Mouse (Mus musculus) spleen, adult 12 weeks (tissue): Measurements from ENCODE around the gene Ttf2.

Source experiments
- DNase-seq: peaks from one replicate; pipeline ENCODE4 v3.0.0; 2022; ENCODE audit warnings: low spot score

Ttf2 gene

GRCm38 (mm10) chr3:100911498-100912213 is 57.8 kb downstream of the Ttf2 start:
- no peak for DNase-seq

GRCm38 (mm10) chr3:100911026-100911425 is 58.4 kb downstream of the Ttf2 start:
- DNase-seq = no peak

- DNase-seq = no peak
Observed at GRCm38 (mm10) chr3:100910621-100911020, 58.8 kb downstream of the Ttf2 start.

GRCm38 (mm10) chr3:100908594-100908993 is 60.9 kb downstream of the Ttf2 start:
- no peak for DNase-seq

- no peak for DNase-seq
Observed at GRCm38 (mm10) chr3:100906916-100907315, 62.5 kb downstream of the Ttf2 start.

- no peak for DNase-seq
Observed at GRCm38 (mm10) chr3:100906128-100906527, 63.3 kb downstream of the Ttf2 start.

- DNase-seq = no peak
Observed at GRCm38 (mm10) chr3:100895500-100895899, 74.0 kb downstream of the Ttf2 start.

GRCm38 (mm10) chr3:100892383-100893335 is 76.8 kb downstream of the Ttf2 start:
- no peak for DNase-seq

GRCm38 (mm10) chr3:100890406-100890805 is 79.1 kb downstream of the Ttf2 start:
- DNase-seq = no peak

GRCm38 (mm10) chr3:100889234-100889633 is 80.2 kb downstream of the Ttf2 start:
- no peak for DNase-seq
